Mouse (Mus musculus) liver, postnatal 0 days (tissue): ENCODE results near the gene Fam155a.

Experiments
- CTCF ChIP-seq: sonication (generic); IDR thresholded peaks from 2 replicates; pipeline ENCODE4 v1.5.1; 2016; ENCODE audit warnings: antibody characterized with exemption, low read depth
- EP300 ChIP-seq: IDR thresholded peaks from 2 replicates; pipeline ENCODE4 v1.6.1; 2016; ENCODE audit warnings: antibody characterized with exemption, low read depth, mild to moderate bottlenecking

DNA sequence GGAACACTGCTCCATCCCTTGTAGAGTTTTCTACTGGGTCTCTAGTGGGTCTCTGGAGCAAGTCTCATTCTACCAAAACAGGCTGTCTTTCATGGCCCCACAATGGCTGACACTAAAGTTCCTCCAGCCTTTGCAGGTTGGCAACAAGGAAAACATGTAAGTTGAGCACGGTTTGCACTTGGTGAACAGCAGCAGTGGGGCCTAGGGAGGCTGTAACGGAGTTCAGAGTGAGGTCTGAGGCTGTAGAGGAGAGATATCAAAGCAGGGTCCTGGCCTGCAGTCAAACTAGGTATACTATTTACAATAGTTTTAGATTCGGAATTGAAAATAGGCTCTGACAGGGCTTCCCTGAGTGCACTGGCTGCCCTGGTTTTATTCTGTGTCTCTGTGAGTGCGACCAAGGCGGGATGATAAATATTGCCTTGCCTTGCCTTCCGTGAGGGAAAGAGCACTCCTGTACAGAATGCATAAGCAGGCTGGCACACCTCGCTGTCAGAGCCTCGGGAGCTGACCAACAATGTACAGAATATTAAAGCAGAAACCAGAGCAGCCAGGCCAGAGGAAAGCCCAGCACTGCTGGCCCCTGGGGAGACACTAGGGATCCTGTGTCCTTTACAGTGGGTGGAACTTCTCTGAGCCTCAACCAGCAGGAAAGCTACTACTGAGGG is 277.3 kb downstream of the Fam155a start:
- no peak for TF ChIP-seq CTCF
- no peak for TF ChIP-seq EP300
